Mouse (Mus musculus) pancreas, adult 10 weeks (tissue): ENCODE data around the gene Stk25. TPM values are rescaled to one million over a fixed set of nuclear protein-coding genes. Genes with fewer than 3 reads are reported as not detected.

Source experiments
- polyA plus RNA-seq: library from polyadenylated mRNA; stranded (reverse); fragments of 350-450 nt; fragmentation: Illumina TruSeq; extraction: RNeasy Lipid Tissue Mini Kit (QIAGEN cat#74804); gene quantifications from one replicate; pipeline ENCODE4 v1.2.3, GENCODE M21; 2015; ENCODE audit warnings: low read depth, low replicate concordance; ENCODE audit not compliant: insufficient read depth

The Stk25 gene
- 56.8 TPM for polyA plus RNA-seq

GRCm38 (mm10) chr1:93658559-93658958, at the start of gene Stk25:
TSS of gene Stk25 (minus strand) at chr1:93658659.

GRCm38 (mm10) chr1:93685401-93686244, 27.2 kb upstream of the Stk25 start, which contains the start of gene Bok:
TSS of gene Bok (plus strand) at chr1:93685660.

Other genes starting within 250 kb of the Stk25 start
- 68.6 TPM for gene Hdlbp, start 179.8 kb downstream of the Stk25 start, polyA plus RNA-seq
- 2.7 TPM for gene Farp2, start 146.6 kb downstream of the Stk25 start, polyA plus RNA-seq
- 14.0 TPM for gene Bok, start 27.0 kb upstream of the Stk25 start, polyA plus RNA-seq
- 13.9 TPM for gene Atg4b, start 92.8 kb upstream of the Stk25 start, polyA plus RNA-seq
- gene Thap4, start 96.2 kb upstream of the Stk25 start, polyA plus RNA-seq, result 11.6 TPM
- 18.4 TPM for gene Dtymk, start 143.3 kb upstream of the Stk25 start, polyA plus RNA-seq
- 3.7 TPM for gene Ing5, start 145.3 kb upstream of the Stk25 start, polyA plus RNA-seq
- 9.2 TPM for gene D2hgdh, start 166.2 kb upstream of the Stk25 start, polyA plus RNA-seq
- gene Gal3st2, start 202.6 kb upstream of the Stk25 start, polyA plus RNA-seq, result 0.37 TPM